26 mouse cellular contexts compared by ENCODE assay signal in the genomic region with DNA sequence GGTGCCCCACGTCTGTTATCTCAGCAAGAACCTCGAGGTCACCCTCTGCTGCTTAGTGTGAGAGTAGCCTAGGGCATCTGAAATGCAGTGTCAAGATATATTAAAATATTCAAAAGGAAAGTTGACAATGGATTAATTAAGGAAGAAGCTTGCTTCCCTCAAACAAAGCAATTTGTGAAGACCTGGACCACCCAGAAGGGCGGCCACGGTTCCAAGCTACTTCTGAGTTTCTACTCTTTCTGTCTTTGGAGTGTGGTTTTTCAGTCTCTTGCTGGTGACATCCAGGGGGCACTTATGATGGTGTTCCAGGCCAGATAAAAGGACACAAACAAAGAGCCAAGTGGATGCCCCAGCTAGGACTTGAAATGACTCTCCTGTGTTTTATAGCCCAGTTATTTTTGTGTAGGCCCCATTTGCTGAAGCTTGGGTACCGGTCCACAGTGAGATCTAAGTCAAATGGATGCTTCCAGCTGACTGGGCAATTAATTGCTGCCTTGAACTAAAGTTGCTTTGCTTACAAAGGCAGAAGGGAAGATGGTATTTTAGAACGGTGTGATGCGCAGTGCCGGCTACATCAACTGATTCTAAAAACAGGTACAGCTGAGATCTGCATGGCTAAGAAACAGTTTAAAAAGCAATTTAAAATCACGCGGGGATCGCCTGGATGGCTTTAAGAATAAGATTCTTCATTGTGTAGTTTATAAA.
A peak's percentile ranks its signal among the peaks of the same experiment; 100 is the strongest.
DNase-seq lines count a peak whose midpoint lies in the region; ATAC-seq lines count a peak whose summit lies in the region.
"Had no signal": no experiment of that assay in that cellular context is flagged by ENCODE, and none has a peak within 500 bp of the region (broad histone marks: within the 10 kb centered on the region; RNA-seq: fewer than 3 reads in every experiment).

No protein-coding gene starts in this region.

- H3K4me3 ChIP-seq in embryonic facial prominence, embryonic 14.5 days (ENCODE audit: low read depth, low read length) = no peak overlapping the region
- no peak overlapping the region for H3K4me3 ChIP-seq in embryonic facial prominence, embryonic 10.5 days
- H3K4me3 ChIP-seq in liver, embryonic 11.5 days (ENCODE audit: low read depth, low read length) = no peak overlapping the region
- H3K4me3 ChIP-seq in liver, embryonic 12.5 days = no peak overlapping the region
- no peak overlapping the region for H3K4me3 ChIP-seq in hindbrain, embryonic 10.5 days
- H3K4me3 ChIP-seq: embryonic facial prominence, embryonic 15.5 days; heart, adult 2 months had no signal

- no peaks in the 10 kb centered on the region for H3K27me3 ChIP-seq in embryonic facial prominence, embryonic 14.5 days (replicated peaks; ENCODE audit: control insufficient read depth, insufficient read depth, low read length)
- H3K27me3 ChIP-seq in embryonic facial prominence, embryonic 10.5 days (replicated peaks; ENCODE audit: low read depth, poor library complexity, severe bottlenecking) = no peaks in the 10 kb centered on the region
- H3K27me3 ChIP-seq in liver, embryonic 11.5 days (replicated peaks; ENCODE audit: control insufficient read depth, insufficient read depth, low read length) = no peaks in the 10 kb centered on the region
- H3K27me3 ChIP-seq in liver, embryonic 12.5 days (replicated peaks) = no peaks in the 10 kb centered on the region
- H3K27me3 ChIP-seq in hindbrain, embryonic 10.5 days (ENCODE audit: insufficient read depth, poor library complexity, severe bottlenecking) = no peaks in the 10 kb centered on the region
- H3K27me3 ChIP-seq: embryonic facial prominence, embryonic 15.5 days; Patski had no signal

- ATAC-seq in embryonic facial prominence, embryonic 14.5 days (ENCODE audit: low read depth) = peak; percentile 47; the same call in 1 of the 2 replicates
- ATAC-seq in liver, embryonic 11.5 days (replicated peaks; ENCODE audit: low FRiP score) = no peak
- ATAC-seq in liver, embryonic 12.5 days = no peak
- ATAC-seq: forebrain, embryonic 14.5 days; forebrain, postnatal 0 days; hindbrain, postnatal 0 days; inflammation-experienced regulatory T-cells, adult 6 months; Patski had no signal

- intact Hi-C loops in heart, postnatal 14 days (cut with DNase I) = no loop called here

- H3K27ac ChIP-seq in embryonic facial prominence, embryonic 14.5 days (replicated peaks; ENCODE audit: low read depth, low read length) = no peak overlapping the region
- H3K27ac ChIP-seq in embryonic facial prominence, embryonic 10.5 days (replicated peaks) = no peak overlapping the region
- H3K27ac ChIP-seq in liver, embryonic 11.5 days (ENCODE audit: low read depth, low read length) = no peak overlapping the region
- no peak overlapping the region for H3K27ac ChIP-seq in liver, embryonic 12.5 days
- no peak overlapping the region for H3K27ac ChIP-seq in hindbrain, embryonic 10.5 days
- H3K27ac ChIP-seq: embryonic facial prominence, embryonic 15.5 days; heart, adult 2 months; hindbrain, embryonic 14.5 days; hindbrain, postnatal 0 days had no signal

- no peak overlapping the region for H3K9ac ChIP-seq in embryonic facial prominence, embryonic 14.5 days (ENCODE audit: low read depth, low read length)
- H3K9ac ChIP-seq in liver, embryonic 11.5 days (ENCODE audit: low read depth, low read length) = no peak overlapping the region
- no peak overlapping the region for H3K9ac ChIP-seq in liver, embryonic 12.5 days
- H3K9ac ChIP-seq: embryonic facial prominence, embryonic 15.5 days; forebrain, postnatal 0 days; hindbrain, embryonic 14.5 days had no signal

- peak; percentile 48 for DNase-seq in embryonic facial prominence, embryonic 14.5 days (ENCODE audit: low spot score)
- DNase-seq in embryonic facial prominence, embryonic 10.5 days (ENCODE audit: low spot score) = no peak
- DNase-seq in liver, embryonic 11.5 days (ENCODE audit: low spot score) = peak; percentile 18
- peak; percentile 54 for DNase-seq in retina, embryonic 14.5 days (ENCODE audit: low spot score)
- DNase-seq in heart, postnatal 14 days = no peak
- no peak for DNase-seq in hindbrain, embryonic 10.5 days (ENCODE audit: low spot score)
- DNase-seq: adrenal gland, postnatal 10 days; adrenal gland, postnatal 36 days; cerebellum, adult 11 months; cerebellum, adult 8-10 months; cerebellum, postnatal 10 days; cerebellum, postnatal 36 days; embryo, embryonic 11 days; forebrain, postnatal 0 days; gastrocnemius, postnatal 10 days; gastrocnemius, postnatal 36 days; heart, adult 2 months; heart, postnatal 36 days had no signal

- no peak overlapping the region for H3K4me2 ChIP-seq in embryonic facial prominence, embryonic 14.5 days (ENCODE audit: low read depth, low read length)
- no peak overlapping the region for H3K4me2 ChIP-seq in liver, embryonic 11.5 days
- no peak overlapping the region for H3K4me2 ChIP-seq in liver, embryonic 12.5 days
- H3K4me2 ChIP-seq: embryonic facial prominence, embryonic 15.5 days; heart, embryonic 11.5 days; hindbrain, embryonic 14.5 days had no signal

- no peaks in the 10 kb centered on the region for H3K9me3 ChIP-seq in embryonic facial prominence, embryonic 14.5 days (ENCODE audit: control insufficient read depth, low read length)
- 0 out of 2 replicates have a peak, but pooled peaks cover 3% of the 10 kb centered on the region for H3K9me3 ChIP-seq in embryonic facial prominence, embryonic 10.5 days
- no peaks in the 10 kb centered on the region for H3K9me3 ChIP-seq in liver, embryonic 11.5 days (ENCODE audit: control insufficient read depth, low read length)
- H3K9me3 ChIP-seq in liver, embryonic 12.5 days (replicated peaks) = no peaks in the 10 kb centered on the region
- no peaks in the 10 kb centered on the region for H3K9me3 ChIP-seq in hindbrain, embryonic 10.5 days
- H3K9me3 ChIP-seq: embryonic facial prominence, embryonic 15.5 days had no signal

- H3K36me3 ChIP-seq in embryonic facial prominence, embryonic 14.5 days (ENCODE audit: control insufficient read depth, insufficient read depth, low read length) = no peaks in the 10 kb centered on the region
- H3K36me3 ChIP-seq in embryonic facial prominence, embryonic 10.5 days (replicated peaks) = no peaks in the 10 kb centered on the region
- H3K36me3 ChIP-seq in liver, embryonic 11.5 days (ENCODE audit: control insufficient read depth, insufficient read depth, low read length) = no peaks in the 10 kb centered on the region
- no peaks in the 10 kb centered on the region for H3K36me3 ChIP-seq in liver, embryonic 12.5 days
- no peaks in the 10 kb centered on the region for H3K36me3 ChIP-seq in hindbrain, embryonic 10.5 days
- H3K36me3 ChIP-seq: embryonic facial prominence, embryonic 15.5 days had no signal

- WGBS in embryonic facial prominence, embryonic 14.5 days = 82% methylated on average over 11 of the region's 11 CpGs
- 83% methylated on average over 11 of the region's 11 CpGs for WGBS in embryonic facial prominence, embryonic 10.5 days
- 87% methylated on average over 11 of the region's 11 CpGs for WGBS in liver, embryonic 11.5 days
- 79% methylated on average over 11 of the region's 11 CpGs for WGBS in liver, embryonic 12.5 days (ENCODE audit: insufficient replicate concordance)
- 86% methylated on average over 11 of the region's 11 CpGs for whole genome bisulfite sequencing in hindbrain, embryonic 10.5 days

- no peaks in the 10 kb centered on the region for H3K4me1 ChIP-seq in embryonic facial prominence, embryonic 14.5 days (ENCODE audit: control insufficient read depth, insufficient read depth, low read length)
- H3K4me1 ChIP-seq in embryonic facial prominence, embryonic 10.5 days = no peaks in the 10 kb centered on the region
- H3K4me1 ChIP-seq in liver, embryonic 11.5 days (replicated peaks; ENCODE audit: control insufficient read depth, insufficient read depth, low read length) = no peaks in the 10 kb centered on the region
- no peaks in the 10 kb centered on the region for H3K4me1 ChIP-seq in liver, embryonic 12.5 days
- H3K4me1 ChIP-seq in hindbrain, embryonic 10.5 days (replicated peaks) = no peaks in the 10 kb centered on the region
- H3K4me1 ChIP-seq: embryonic facial prominence, embryonic 15.5 days had no signal

Comparison
In these comparisons a context has a peak if more than half of its experiments do, and no peak if none do; other contexts are left out.
1. DNase-seq: peak in embryonic facial prominence, embryonic 14.5 days (single experiment), liver, embryonic 11.5 days (single experiment) and retina, embryonic 14.5 days (single experiment); none in embryonic facial prominence, embryonic 10.5 days (single experiment), heart, postnatal 14 days (0 of 2) and hindbrain, embryonic 10.5 days (single experiment).